Mouse (Mus musculus): ENCODE measurements around the gene Adgrb2. TPM values are rescaled to one million over a fixed set of nuclear protein-coding genes. Genes with fewer than 3 reads are reported as not detected.

Adgrb2 gene
- total and polyA plus RNA-seq, 3 experiments: 0.08 TPM; not detected in 2

DNA sequence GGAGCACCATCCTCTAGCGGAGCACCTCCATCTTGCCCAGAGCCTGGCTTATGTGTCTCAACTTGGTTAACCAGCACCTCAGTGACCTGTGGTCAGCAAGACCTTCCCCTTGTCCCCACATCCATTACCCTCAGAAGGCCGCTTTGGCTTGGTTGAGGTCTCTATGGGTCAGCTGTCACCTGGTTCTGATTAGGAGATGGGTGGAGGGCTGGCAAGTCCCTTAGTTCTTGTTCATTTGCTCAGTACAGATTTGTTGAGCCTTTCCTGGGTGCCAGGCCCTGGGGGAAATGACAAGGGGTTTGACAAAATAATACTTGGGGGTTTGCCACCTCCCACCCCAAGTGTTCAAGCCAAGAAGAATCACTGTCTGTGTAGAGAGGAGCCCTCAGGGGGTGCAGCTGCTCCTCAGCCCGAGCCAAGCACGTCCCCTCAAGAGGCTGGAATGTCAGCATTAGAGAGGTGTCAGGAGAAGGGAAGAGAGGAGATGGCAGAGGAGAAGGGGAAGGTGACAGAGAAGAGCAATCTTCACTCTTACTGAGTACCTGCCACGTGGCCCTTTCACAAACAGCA lies 32.3 kb upstream of the Adgrb2 start:
- no peak overlapping the region for H3K27ac ChIP-seq (ENCODE audit: insufficient read depth, low read depth)
- H3K9me3 ChIP-seq (replicated peaks; ENCODE audit: low read length): no peaks in the 10 kb centered on the region
- H3K4me2 ChIP-seq (ENCODE audit: insufficient read depth, low read depth, poor library complexity, severe bottlenecking): no peak overlapping the region
- H3K79me2 ChIP-seq (replicated peaks; ENCODE audit: control insufficient read depth, extremely low read depth, insufficient read depth, poor library complexity, severe bottlenecking): no peaks in the 10 kb centered on the region
- no peaks in the 10 kb centered on the region for H3K36me3 ChIP-seq (replicated peaks in 1 of 2; ENCODE audit: control insufficient read depth in 1 of 2, insufficient read depth in 1 of 2, low read length in 1 of 2)
- DNase-seq (ENCODE audit: extremely low read depth): no peak
- H3K27me3 ChIP-seq (replicated peaks): peaks cover 71% of the 10 kb centered on the region
- dilution Hi-C loops (cut with MboI; ENCODE audit: extremely low pct_ligation_motif_present, extremely low pct_unique_long_range_greater_than_20kb, low sequenced_read_pairs): no loop called here
- in situ Hi-C loops (cut with MboI; ENCODE audit: low pct_ligation_motif_present, low pct_unique_long_range_greater_than_20kb, low sequenced_read_pairs): no loop called here
- TF ChIP-seq ZKSCAN1 (IDR thresholded peaks at IDR 0.05; ENCODE audit: borderline replicate concordance, low read depth, low read length) (no peak), ZC3H11A (IDR thresholded peaks at IDR 0.05; ENCODE audit: low read depth, low read length) (no peak), E2F4 (IDR thresholded peaks at IDR 0.05; ENCODE audit: insufficient replicate concordance, low read depth, low read length) (no peak), SIN3A (IDR thresholded peaks at IDR 0.05; ENCODE audit: low read length) (no peak), ZNF384 (IDR thresholded peaks at IDR 0.05; ENCODE audit: low read depth, low read length) (no peak), RCOR1 (conservative IDR thresholded peaks at IDR 0.05; ENCODE audit: low read depth, low read length) (no peak), SMC3 (IDR thresholded peaks at IDR 0.05; ENCODE audit: low read depth, low read length) (no peak), HCFC1 (IDR thresholded peaks at IDR 0.05; ENCODE audit: low read depth, low read length) (no peak), MAX (IDR thresholded peaks at IDR 0.05; ENCODE audit: low read length) (no peak), CHD1 (IDR thresholded peaks at IDR 0.05; ENCODE audit: low read depth, low read length) (no peak), POLR2A (IDR thresholded peaks at IDR 0.05; ENCODE audit: low read depth, low read length) (no peak), JUN (IDR thresholded peaks at IDR 0.05; ENCODE audit: insufficient read depth, low read depth, low read length) (no peak)
- H3K9ac ChIP-seq (ENCODE audit: insufficient read depth, low read depth): no peak overlapping the region
- H3K4me3 ChIP-seq (replicated peaks in 1 of 3; ENCODE audit: low read depth in 2 of 3, low read length in 2 of 3, poor library complexity in 1 of 3): no peak overlapping the region
- peaks cover 19 to 31% of the 10 kb centered on the region in 2 experiments for H3K4me1 ChIP-seq (ENCODE audit: control insufficient read depth in 1 of 2, insufficient read depth in 2 of 2)

DNA sequence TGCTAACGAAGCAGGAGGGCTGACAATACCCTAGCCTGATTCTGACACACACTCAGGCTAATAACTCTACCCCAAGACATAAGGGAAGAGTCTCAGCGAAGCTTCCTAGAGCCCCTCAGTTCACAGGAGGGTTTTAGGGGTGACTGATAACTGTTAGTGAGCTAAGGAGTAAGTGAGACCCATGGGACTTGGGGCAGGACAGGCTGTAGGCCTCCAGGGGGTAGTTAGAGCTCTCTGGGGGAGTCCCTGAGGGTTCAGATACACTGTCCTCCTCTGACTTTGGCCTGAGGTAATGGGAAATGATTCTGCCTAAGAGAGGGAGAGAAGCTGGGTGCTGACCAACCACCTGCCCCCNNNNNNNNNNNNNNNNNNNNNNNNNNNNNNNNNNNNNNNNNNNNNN lies 30.1 kb upstream of the Adgrb2 start:
- TF ChIP-seq MEF2A (IDR thresholded peaks at IDR 0.05; ENCODE audit: borderline replicate concordance, low read depth, low read length) (peak; percentile 60; the same call in 1 of the 2 replicates), CHD2 (IDR thresholded peaks at IDR 0.05; ENCODE audit: low read length) (0 out of 2 replicates have a peak, but pooled peaks have one; percentile 22), KAT2A (IDR thresholded peaks at IDR 0.05; ENCODE audit: insufficient replicate concordance, low read length) (0 out of 2 replicates have a peak, but pooled peaks have one; percentile 58), TCF12 (IDR thresholded peaks at IDR 0.05; ENCODE audit: low read depth, low read length) (peak; percentile 52; the same call in 1 of the 2 replicates), ETS1 (conservative IDR thresholded peaks at IDR 0.05; ENCODE audit: low read depth, low read length) (peak; percentile 23; the same call in 1 of the 2 replicates), IRF4 (IDR thresholded peaks at IDR 0.05; ENCODE audit: low read depth, low read length) (peak; percentile 67; the same call in 1 of the 2 replicates), EP300 (IDR thresholded peaks at IDR 0.05; ENCODE audit: low read length) (peak; percentile 65), PAX5 (IDR thresholded peaks at IDR 0.05; ENCODE audit: low read length) (no peak), MAX (IDR thresholded peaks at IDR 0.05; ENCODE audit: low read length) (no peak)
- H3K9ac ChIP-seq (ENCODE audit: insufficient read depth, low read depth): no peak overlapping the region
- peak overlapping the region; percentile 23; the same call in 1 of the 2 replicates for H3K4me2 ChIP-seq (ENCODE audit: insufficient read depth, low read depth, poor library complexity, severe bottlenecking)
- DNase-seq (ENCODE audit: extremely low read depth): peak; percentile 51
- H3K9me3 ChIP-seq (replicated peaks; ENCODE audit: low read length): no peaks in the 10 kb centered on the region
- H3K36me3 ChIP-seq (replicated peaks in 1 of 2; ENCODE audit: control insufficient read depth in 1 of 2, insufficient read depth in 1 of 2, low read length in 1 of 2): no peaks in the 10 kb centered on the region
- no peak overlapping the region for H3K27ac ChIP-seq (ENCODE audit: insufficient read depth, low read depth)
- in situ Hi-C loops (cut with MboI; ENCODE audit: low pct_ligation_motif_present, low pct_unique_long_range_greater_than_20kb, low sequenced_read_pairs) (no loop called here), dilution Hi-C loops (cut with MboI; ENCODE audit: extremely low pct_ligation_motif_present, extremely low pct_unique_long_range_greater_than_20kb, low sequenced_read_pairs) (no loop called here)
- H3K4me1 ChIP-seq (ENCODE audit: control insufficient read depth in 1 of 2, insufficient read depth in 2 of 2): peaks cover 16 to 31% of the 10 kb centered on the region in 2 experiments
- no peaks in the 10 kb centered on the region for H3K79me2 ChIP-seq (replicated peaks; ENCODE audit: control insufficient read depth, extremely low read depth, insufficient read depth, poor library complexity, severe bottlenecking)
- H3K27me3 ChIP-seq (replicated peaks): peaks cover 64% of the 10 kb centered on the region
- H3K4me3 ChIP-seq (replicated peaks in 1 of 3; ENCODE audit: low read depth in 2 of 3, low read length in 2 of 3, poor library complexity in 1 of 3): no peak overlapping the region

All from CH12.LX (cell line).